Mouse (Mus musculus) C3H10T1/2 (cell line): ENCODE results near the gene Pter. TPM values are rescaled to one million over a fixed set of nuclear protein-coding genes. Genes with fewer than 3 reads are reported as not detected.

Experiments
- polyA plus RNA-seq, 2 experiments: library from polyadenylated mRNA; unstranded; fragments of >200 nt; fragmentation: generic; extraction: Trizol; gene quantifications; one replicate each; pipeline ENCODE4 v1.2.1; 2012; ENCODE audit warnings: missing spikeins in 2 of 2

The Pter gene
- 10 to 100 TPM in 1 of 2 experiments, 1 to 10 TPM in 1; 2.1 to 11.4 TPM for polyA plus RNA-seq

DNA sequence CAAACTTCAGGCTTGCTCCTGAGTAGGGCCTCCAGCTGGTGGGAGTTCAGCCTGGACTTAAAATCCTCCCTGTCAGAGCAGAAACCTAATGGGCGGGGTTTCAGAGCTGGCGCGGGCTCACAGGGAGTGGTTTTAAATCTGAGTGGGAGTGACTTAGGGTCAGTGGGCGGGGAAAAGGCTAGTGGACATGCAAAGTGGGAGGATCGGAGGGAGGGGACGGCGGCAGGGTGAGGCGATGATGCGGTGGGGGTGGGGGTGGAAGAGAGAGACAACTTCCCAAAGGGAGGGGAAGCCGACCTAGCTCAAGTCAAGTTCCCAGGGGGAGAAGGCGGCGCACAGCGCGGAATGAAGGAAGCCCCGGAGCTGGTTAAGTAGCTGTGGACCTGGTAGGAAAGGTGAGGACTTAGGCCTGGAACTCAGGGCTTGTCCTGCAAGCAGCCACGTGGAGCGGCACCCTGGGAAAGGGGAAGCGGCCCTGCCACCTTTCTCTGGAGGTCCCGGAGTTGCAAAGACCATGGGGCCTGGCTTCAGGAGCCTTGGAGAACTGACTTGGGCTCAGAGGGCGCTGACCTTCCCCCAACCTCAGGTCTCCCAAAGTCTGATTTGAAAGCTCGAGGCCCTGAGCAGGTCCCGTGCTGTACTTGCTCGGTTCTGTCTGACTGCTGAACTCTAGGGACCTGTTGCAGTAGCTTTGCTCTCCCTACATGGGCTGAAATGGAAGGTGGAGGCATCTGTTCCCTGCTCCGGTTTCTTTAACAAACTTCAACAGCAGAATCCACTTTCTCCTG lies at the start of gene Pter:
Pter (plus strand) TSS at position 238 of the 788 bp plus-strand sequence.

DNA sequence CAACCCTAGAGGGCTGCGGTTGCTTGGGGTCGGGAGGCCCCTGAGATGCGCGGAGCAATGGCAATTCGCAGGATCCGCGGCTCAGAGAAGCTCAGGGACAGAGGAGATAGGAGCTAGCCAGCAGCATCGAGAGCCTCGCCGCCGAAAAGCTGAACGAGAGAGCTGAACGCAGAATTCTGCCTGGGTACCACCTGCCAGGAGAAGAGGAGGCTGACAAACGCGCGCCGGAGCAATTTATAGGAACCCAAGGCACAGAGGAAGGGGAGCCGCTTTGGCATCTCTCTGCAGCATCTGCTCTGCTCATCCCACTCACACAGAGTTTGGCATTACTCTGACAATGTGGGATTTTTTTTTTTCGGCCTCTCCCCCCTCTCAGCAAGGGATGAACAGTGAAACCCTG lies 87.6 kb downstream of the Pter start, which contains the start of gene C1ql3:
C1ql3 (minus strand) TSS at position 335 of the 400 bp plus-strand sequence.

Other genes starting within 250 kb of the Pter start
- not detected for gene C1ql3, start 87.8 kb downstream of the Pter start, polyA plus RNA-seq